9 mouse cellular contexts compared by ENCODE assay signal in genomic region chr2:31118639-31119380, GRCm38 (mm10). TPM values are rescaled to one million over a fixed set of nuclear protein-coding genes. Genes with fewer than 3 reads are reported as not detected.
DNase-seq lines count a peak whose midpoint lies in the region; ATAC-seq and TF ChIP-seq lines count a peak whose summit lies in the region.
"Had no signal": no experiment of that assay in that cellular context is flagged by ENCODE, and none has a peak within 500 bp of the region (broad histone marks: within the 10 kb centered on the region; RNA-seq: fewer than 3 reads in every experiment).

No protein-coding gene starts in this region.

- no peak for TF ChIP-seq CTCF in heart, adult 2 months (IDR thresholded peaks at IDR 0.05)
- TF ChIP-seq CTCF in intestine, postnatal 0 days (IDR thresholded peaks at IDR 0.05; ENCODE audit: low read depth) = no peak

- TF ChIP-seq EP300 in heart, adult 2 months (IDR thresholded peaks at IDR 0.05; ENCODE audit: insufficient read depth, low read depth, low read length) = no peak

- intact Hi-C loops in heart, adult 2 months (cut with DNase I) = no loop called here

- H3K27me3 ChIP-seq in heart, adult 2 months (ENCODE audit: control insufficient read depth, insufficient read depth, low read length) = no peaks in the 10 kb centered on the region
- no peaks in the 10 kb centered on the region for H3K27me3 ChIP-seq in neural tube, embryonic 13.5 days
- no peaks in the 10 kb centered on the region for H3K27me3 ChIP-seq in intestine, postnatal 0 days (replicated peaks; ENCODE audit: control insufficient read depth, insufficient read depth, low read length)

- no peaks in the 10 kb centered on the region for H3K36me3 ChIP-seq in heart, adult 2 months (ENCODE audit: control insufficient read depth, insufficient read depth, low read length)
- no peaks in the 10 kb centered on the region for H3K36me3 ChIP-seq in neural tube, embryonic 13.5 days
- no peaks in the 10 kb centered on the region for H3K36me3 ChIP-seq in intestine, postnatal 0 days (ENCODE audit: control insufficient read depth, insufficient read depth)

- 80% methylated on average over 10 of the region's 10 CpGs for WGBS in heart, adult 2 months
- 82% methylated on average over 10 of the region's 10 CpGs for WGBS in neural tube, embryonic 13.5 days
- 89% methylated on average over 10 of the region's 10 CpGs for WGBS in intestine, postnatal 0 days

- no peak overlapping the region for H3K4me2 ChIP-seq in neural tube, embryonic 13.5 days
- H3K4me2 ChIP-seq in intestine, postnatal 0 days (replicated peaks; ENCODE audit: low read depth) = no peak overlapping the region

- no peak overlapping the region for H3K9ac ChIP-seq in heart, adult 2 months (ENCODE audit: low read depth, low read length)
- no peak overlapping the region for H3K9ac ChIP-seq in neural tube, embryonic 13.5 days
- H3K9ac ChIP-seq in intestine, postnatal 0 days (ENCODE audit: low read depth, low read length) = no peak overlapping the region
- H3K9ac ChIP-seq: liver, postnatal 0 days had no signal

- H3K4me1 ChIP-seq in heart, adult 2 months (ENCODE audit: control insufficient read depth, insufficient read depth, low read length) = peaks cover 8% of the 10 kb centered on the region
- peaks cover 31% of the 10 kb centered on the region; the same call in 1 of the 2 replicates for H3K4me1 ChIP-seq in neural tube, embryonic 13.5 days (replicated peaks)
- H3K4me1 ChIP-seq in intestine, postnatal 0 days (replicated peaks; ENCODE audit: control insufficient read depth, insufficient read depth, low read length) = no peaks in the 10 kb centered on the region

- TF ChIP-seq POLR2A in heart, adult 2 months (IDR thresholded peaks at IDR 0.05; ENCODE audit: insufficient read depth, low read depth, low read length) = no peak

- no peak for DNase-seq in heart, adult 2 months
- DNase-seq in heart, adult 18-20 months = no peak
- DNase-seq in neural tube, embryonic 10.5 days (ENCODE audit: extremely low spot score, low spot score) = no peak
- no peak for DNase-seq in yolk sac, embryonic 10.5 days (ENCODE audit: low spot score)
- DNase-seq in adipocyte (ENCODE audit: low spot score) = no peak
- DNase-seq: liver, postnatal 0 days had no signal

- H3K27ac ChIP-seq in heart, adult 2 months = peak overlapping the region; percentile 64
- no peak overlapping the region for H3K27ac ChIP-seq in neural tube, embryonic 13.5 days (replicated peaks)
- H3K27ac ChIP-seq in intestine, postnatal 0 days (ENCODE audit: low read depth, low read length) = no peak overlapping the region

- H3K4me3 ChIP-seq in heart, adult 2 months = no peak overlapping the region
- H3K4me3 ChIP-seq in neural tube, embryonic 13.5 days = no peak overlapping the region
- no peak overlapping the region for H3K4me3 ChIP-seq in intestine, postnatal 0 days (ENCODE audit: low read depth, low read length)

- peak; percentile 40; the same call in 1 of the 2 replicates for ATAC-seq in neural tube, embryonic 13.5 days (ENCODE audit: low read depth)
- peak; percentile 41 for ATAC-seq in granulocyte monocyte progenitor cell, adult 5-6 weeks (replicated peaks; ENCODE audit: poor library complexity, severe bottlenecking)
- ATAC-seq in intestine, postnatal 0 days = no peak
- ATAC-seq: liver, postnatal 0 days had no signal

- H3K9me3 ChIP-seq in neural tube, embryonic 13.5 days = no peaks in the 10 kb centered on the region
- H3K9me3 ChIP-seq in intestine, postnatal 0 days (ENCODE audit: control insufficient read depth) = no peaks in the 10 kb centered on the region

- peaks cover 2% of the 10 kb centered on the region; the same call in 1 of the 2 replicates for H3K79me2 ChIP-seq in heart, adult 2 months (replicated peaks; ENCODE audit: control insufficient read depth, insufficient read depth, low read length)

RNA-seq across cellular contexts. Expression of gene Fnbp1, which starts 23.0 kb away (rescaled TPM):
- 10 to 100 TPM; 49.0 to 53.6 TPM for total RNA-seq in heart, adult 2 months (2021)
- polyA plus RNA-seq in heart, adult 2 months (2012; rRNA removed) = 40.3 and 46.1 TPM in 2 replicates
- total RNA-seq in heart, adult 18-20 months (2021) = 10 to 100 TPM; 52.3 to 62.0 TPM
- 21.6 and 28.0 TPM in 2 replicates for polyA plus RNA-seq in neural tube, embryonic 13.5 days (2015; fragmentation: Nextera tagmentation; extraction: Ambion mirVana)
- 57.0 and 64.0 TPM in 2 replicates for total RNA-seq in granulocyte monocyte progenitor cell, adult 5-6 weeks (2014; fragmentation: Nextera tagmentation)
- total RNA-seq in granulocyte monocyte progenitor cell, adult 5-6 weeks (2017) = 24.3 and 47.2 TPM in 2 replicates
- 10.4 and 11.8 TPM in 2 replicates for polyA plus RNA-seq in intestine, postnatal 0 days (2015; fragmentation: Nextera tagmentation; extraction: Ambion mirVana)

RNA-seq across cellular contexts. Expression of gene Gpr107, which starts 33.3 kb away (rescaled TPM):
- 10 to 100 TPM; 29.0 to 30.9 TPM for total RNA-seq in heart, adult 2 months (2021)
- 16.0 and 32.3 TPM in 2 replicates for polyA plus RNA-seq in heart, adult 2 months (2012; rRNA removed)
- 10 to 100 TPM; 26.2 to 27.4 TPM for total RNA-seq in heart, adult 18-20 months (2021)
- polyA plus RNA-seq in neural tube, embryonic 13.5 days (2015; fragmentation: Nextera tagmentation; extraction: Ambion mirVana) = 34.9 and 37.3 TPM in 2 replicates
- total RNA-seq in granulocyte monocyte progenitor cell, adult 5-6 weeks (2014; fragmentation: Nextera tagmentation) = 12.8 and 13.5 TPM in 2 replicates
- total RNA-seq in granulocyte monocyte progenitor cell, adult 5-6 weeks (2017) = 16.4 and 16.9 TPM in 2 replicates
- polyA plus RNA-seq in intestine, postnatal 0 days (2015; fragmentation: Nextera tagmentation; extraction: Ambion mirVana) = 46.8 and 48.3 TPM in 2 replicates
